Mouse (Mus musculus): ENCODE measurements around the gene Lrpprc. TPM values are rescaled to one million over a fixed set of nuclear protein-coding genes. Genes with fewer than 3 reads are reported as not detected.
A peak's percentile ranks its signal among the peaks of the same experiment; 100 is the strongest.
"Not testable (repeated sequence)": the region's sequence is repeated elsewhere in the genome, so short reads cannot be mapped to it uniquely, and the experiment has no call there.

Gene Lrpprc
- polyA plus RNA-seq, 1 experiment = 5.4 TPM

GRCm38 (mm10) chr17:84816014-84816461, 25.4 kb upstream of the Lrpprc start:
- 80% methylated on average over 9 of the region's 9 CpGs for WGBS
- no peaks in the 10 kb centered on the region for H3K27me3 ChIP-seq (ENCODE audit: control insufficient read depth, insufficient read depth, low read length)
- DNase-seq (ENCODE audit: low read depth in 1 of 2, low spot score in 2 of 2) = no peak
- H3K4me3 ChIP-seq (ENCODE audit: extremely low read depth, insufficient read depth, insufficient read length) = no peak overlapping the region
- H3K4me1 ChIP-seq (ENCODE audit: control insufficient read depth, insufficient read depth, insufficient read length) = no peaks in the 10 kb centered on the region
- no peaks in the 10 kb centered on the region for H3K36me3 ChIP-seq (ENCODE audit: control insufficient read depth, insufficient read depth, low read length)
- no peak overlapping the region for H3K27ac ChIP-seq (ENCODE audit: insufficient read depth, low read length)
- no peak for TF ChIP-seq POLR2A (IDR thresholded peaks at IDR 0.05; ENCODE audit: low read depth, low read length)
- no peak for TF ChIP-seq CTCF (IDR thresholded peaks at IDR 0.05; ENCODE audit: extremely low read depth, insufficient read depth, insufficient read length, insufficient replicate concordance)

GRCm38 (mm10) chr17:84814905-84815304, 24.3 kb upstream of the Lrpprc start:
- TF ChIP-seq POLR2A (IDR thresholded peaks at IDR 0.05; ENCODE audit: low read depth, low read length) = no peak
- TF ChIP-seq CTCF (IDR thresholded peaks at IDR 0.05; ENCODE audit: extremely low read depth, insufficient read depth, insufficient read length, insufficient replicate concordance) = no peak
- no peaks in the 10 kb centered on the region for H3K27me3 ChIP-seq (ENCODE audit: control insufficient read depth, insufficient read depth, low read length)
- 79% methylated on average over 7 of the region's 7 CpGs for WGBS

GRCm38 (mm10) chr17:84814192-84814591, 23.6 kb upstream of the Lrpprc start:
- not testable (repeated sequence) for DNase-seq (ENCODE audit: low read depth in 1 of 2, low spot score in 2 of 2); H3K27me3 ChIP-seq (ENCODE audit: control insufficient read depth, insufficient read depth, low read length)
- 81% methylated on average over 14 of the region's 14 CpGs for WGBS

More at GRCm38 (mm10) chr17:84814905-84815304, 24.3 kb upstream of the Lrpprc start:
- H3K36me3 ChIP-seq (ENCODE audit: control insufficient read depth, insufficient read depth, low read length) = no peaks in the 10 kb centered on the region
- no peaks in the 10 kb centered on the region for H3K4me1 ChIP-seq (ENCODE audit: control insufficient read depth, insufficient read depth, insufficient read length)
- H3K4me3 ChIP-seq (ENCODE audit: extremely low read depth, insufficient read depth, insufficient read length) = no peak overlapping the region
- no peak overlapping the region for H3K27ac ChIP-seq (ENCODE audit: insufficient read depth, low read length)
- no peak for DNase-seq (ENCODE audit: low read depth in 1 of 2, low spot score in 2 of 2)

DNA sequence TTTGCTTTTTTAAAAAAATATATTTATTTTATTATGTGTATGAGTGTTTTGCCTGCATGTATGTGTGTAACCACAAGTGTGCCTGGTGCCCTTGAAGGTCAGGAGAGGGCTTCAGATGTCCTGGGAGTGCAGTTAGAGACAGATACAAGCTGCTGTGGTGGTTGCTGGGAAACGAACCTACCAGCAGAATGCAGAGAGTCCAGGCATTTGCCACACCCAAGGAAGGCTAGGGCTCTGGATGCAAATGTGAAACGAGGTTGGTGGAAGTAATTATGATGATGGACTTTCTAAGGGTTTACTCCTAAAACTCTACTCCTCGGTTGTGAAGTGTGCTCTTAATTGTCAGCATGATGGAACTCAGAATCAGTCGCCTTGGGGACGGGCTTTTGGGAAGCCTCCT, 1.4 kb upstream of the Lrpprc start:
- H3K4me1 ChIP-seq (ENCODE audit: control insufficient read depth, insufficient read depth, insufficient read length) = 0 out of 2 replicates have a peak, but pooled peaks cover 2% of the 10 kb centered on the region
- WGBS = 72% methylated on average over 5 of the region's 5 CpGs
- no peak for DNase-seq (ENCODE audit: low read depth in 1 of 2, low spot score in 2 of 2)
- TF ChIP-seq POLR2A (IDR thresholded peaks at IDR 0.05; ENCODE audit: low read depth, low read length) = no peak
- no peak for TF ChIP-seq CTCF (IDR thresholded peaks at IDR 0.05; ENCODE audit: extremely low read depth, insufficient read depth, insufficient read length, insufficient replicate concordance)
- no peaks in the 10 kb centered on the region for H3K27me3 ChIP-seq (ENCODE audit: control insufficient read depth, insufficient read depth, low read length)
- H3K36me3 ChIP-seq (ENCODE audit: control insufficient read depth, insufficient read depth, low read length) = no peaks in the 10 kb centered on the region; the same call in 1 of the 2 replicates
- H3K4me3 ChIP-seq (ENCODE audit: extremely low read depth, insufficient read depth, insufficient read length) = no peak overlapping the region
- no peak overlapping the region for H3K27ac ChIP-seq (ENCODE audit: insufficient read depth, low read length)

More at GRCm38 (mm10) chr17:84814192-84814591, 23.6 kb upstream of the Lrpprc start:
- not testable (repeated sequence) for H3K27ac ChIP-seq (ENCODE audit: insufficient read depth, low read length); H3K4me1 ChIP-seq (ENCODE audit: control insufficient read depth, insufficient read depth, insufficient read length); H3K36me3 ChIP-seq (ENCODE audit: control insufficient read depth, insufficient read depth, low read length); H3K4me3 ChIP-seq (ENCODE audit: extremely low read depth, insufficient read depth, insufficient read length)

GRCm38 (mm10) chr17:84791156-84791555, 567 bp upstream of the Lrpprc start:
- WGBS = 2% methylated on average over 8 of the region's 8 CpGs
- peak overlapping the region; percentile 43; the same call in 1 of the 2 replicates for H3K27ac ChIP-seq (ENCODE audit: insufficient read depth, low read length)
- no peak for DNase-seq (ENCODE audit: low read depth in 1 of 2, low spot score in 2 of 2)
- no peaks in the 10 kb centered on the region for H3K27me3 ChIP-seq (ENCODE audit: control insufficient read depth, insufficient read depth, low read length)
- TF ChIP-seq POLR2A (IDR thresholded peaks at IDR 0.05; ENCODE audit: low read depth, low read length) (no peak), CTCF (IDR thresholded peaks at IDR 0.05; ENCODE audit: extremely low read depth, insufficient read depth, insufficient read length, insufficient replicate concordance) (no peak)
- peak overlapping the region; percentile 83 for H3K4me3 ChIP-seq (ENCODE audit: extremely low read depth, insufficient read depth, insufficient read length)
- 0 out of 2 replicates have a peak, but pooled peaks cover 2% of the 10 kb centered on the region for H3K4me1 ChIP-seq (ENCODE audit: control insufficient read depth, insufficient read depth, insufficient read length)
- H3K36me3 ChIP-seq (ENCODE audit: control insufficient read depth, insufficient read depth, low read length) = peaks cover 1% of the 10 kb centered on the region; the same call in 1 of the 2 replicates

- peak; percentile 21 to 40 for DNase-seq (ENCODE audit: low read depth in 1 of 2, low spot score in 2 of 2)
Observed at GRCm38 (mm10) chr17:84790043-84790442, 546 bp downstream of the Lrpprc start.

GRCm38 (mm10) chr17:84788376-84789125, 2.0 kb downstream of the Lrpprc start:
- Histone ChIP-seq H3K36me3 (ENCODE audit: control insufficient read depth, insufficient read depth, low read length) (peaks cover 1% of the 10 kb centered on the region; the same call in 1 of the 2 replicates), H3K4me3 (ENCODE audit: extremely low read depth, insufficient read depth, insufficient read length) (no peak overlapping the region)
- WGBS = 87% methylated on average over 20 of the region's 20 CpGs

More at GRCm38 (mm10) chr17:84790043-84790442, 546 bp downstream of the Lrpprc start:
- whole genome bisulfite sequencing = 1% methylated on average over 22 of the region's 22 CpGs
- Histone ChIP-seq H3K36me3 (ENCODE audit: control insufficient read depth, insufficient read depth, low read length) (peaks cover 1% of the 10 kb centered on the region; the same call in 1 of the 2 replicates), H3K27ac (ENCODE audit: insufficient read depth, low read length) (peak overlapping the region; percentile 85; the same call in 1 of the 2 replicates), H3K27me3 (ENCODE audit: control insufficient read depth, insufficient read depth, low read length) (no peaks in the 10 kb centered on the region), H3K4me3 (ENCODE audit: extremely low read depth, insufficient read depth, insufficient read length) (peak overlapping the region; percentile 83), H3K4me1 (ENCODE audit: control insufficient read depth, insufficient read depth, insufficient read length) (0 out of 2 replicates have a peak, but pooled peaks cover 2% of the 10 kb centered on the region)
- no peak for TF ChIP-seq CTCF (IDR thresholded peaks at IDR 0.05; ENCODE audit: extremely low read depth, insufficient read depth, insufficient read length, insufficient replicate concordance)
- no peak for TF ChIP-seq POLR2A (IDR thresholded peaks at IDR 0.05; ENCODE audit: low read depth, low read length)

More at GRCm38 (mm10) chr17:84788376-84789125, 2.0 kb downstream of the Lrpprc start:
- no peak for DNase-seq (ENCODE audit: low read depth in 1 of 2, low spot score in 2 of 2)
- Histone ChIP-seq H3K4me1 (ENCODE audit: control insufficient read depth, insufficient read depth, insufficient read length) (0 out of 2 replicates have a peak, but pooled peaks cover 2% of the 10 kb centered on the region), H3K27me3 (ENCODE audit: control insufficient read depth, insufficient read depth, low read length) (no peaks in the 10 kb centered on the region), H3K27ac (ENCODE audit: insufficient read depth, low read length) (no peak overlapping the region)
- TF ChIP-seq POLR2A (IDR thresholded peaks at IDR 0.05; ENCODE audit: low read depth, low read length) = no peak
- TF ChIP-seq CTCF (IDR thresholded peaks at IDR 0.05; ENCODE audit: extremely low read depth, insufficient read depth, insufficient read length, insufficient replicate concordance) = no peak
